Mouse (Mus musculus) liver, postnatal 0 days (tissue): Measurements from ENCODE around the gene Txnrd1. TPM values are rescaled to one million over a fixed set of nuclear protein-coding genes. Genes with fewer than 3 reads are reported as not detected.

Source experiments
- ATAC-seq: fragments of 200-750 bp; cut with Nextera tagmentation; 2 replicates; pipeline ENCODE4 v1.8.0; 2017; ENCODE audit warnings: mild to moderate bottlenecking, moderate library complexity
- DNase-seq: peaks from one replicate; pipeline ENCODE4 v3.0.0-alpha.2; 2016
- H3K27ac ChIP-seq: fragments of 300-500 bp; sonication (generic); 2 replicates; pipeline ENCODE4 v1.5.1; 2014; ENCODE audit warnings: antibody characterized with exemption, moderate library complexity, mild to moderate bottlenecking, low read depth
- H3K27me3 ChIP-seq: fragments of 300-500 bp; sonication (generic); 2 replicates; pipeline ENCODE4 v1.6.1; 2014; ENCODE audit warnings: low read length, control low read depth, mixed read lengths; ENCODE audit not compliant: insufficient read depth
- H3K36me3 ChIP-seq: fragments of 300-500 bp; sonication (generic); replicated peaks from 2 replicates; pipeline ENCODE4 v1.6.1; 2014; ENCODE audit warnings: mild to moderate bottlenecking, control low read depth, low read length, moderate library complexity, mixed read lengths; ENCODE audit not compliant: insufficient read depth
- H3K4me1 ChIP-seq: fragments of 300-500 bp; sonication (generic); 2 replicates; pipeline ENCODE4 v1.6.1; 2014; ENCODE audit warnings: antibody characterized with exemption, mild to moderate bottlenecking, control low read depth; ENCODE audit not compliant: insufficient read depth
- H3K4me2 ChIP-seq: fragments of 300-500 bp; sonication (generic); 2 replicates; pipeline ENCODE4 v1.6.1; 2014; ENCODE audit warnings: low read depth, mild to moderate bottlenecking, low read length, moderate library complexity, mixed read lengths
- H3K4me3 ChIP-seq: fragments of 300-500 bp; sonication (generic); 2 replicates; pipeline ENCODE4 v1.5.1; 2014; ENCODE audit warnings: low read depth, low read length
- H3K9ac ChIP-seq: fragments of 300-500 bp; sonication (generic); replicated peaks from 2 replicates; pipeline ENCODE4 v1.6.1; 2014; ENCODE audit warnings: mild to moderate bottlenecking, moderate library complexity
- H3K9me3 ChIP-seq: fragments of 300-500 bp; sonication (generic); 2 replicates; pipeline ENCODE4 v1.6.1; 2016; ENCODE audit warnings: mild to moderate bottlenecking, control low read depth, low read length, mixed read lengths
- CTCF ChIP-seq: sonication (generic); IDR thresholded peaks from 2 replicates; pipeline ENCODE4 v1.5.1; 2016; ENCODE audit warnings: antibody characterized with exemption, low read depth
- EP300 ChIP-seq: IDR thresholded peaks from 2 replicates; pipeline ENCODE4 v1.6.1; 2016; ENCODE audit warnings: antibody characterized with exemption, low read depth, mild to moderate bottlenecking
- WGBS: fragments of 180-500 bp; shearing (Covaris S2); extraction: QIAGEN DNeasy Blood & Tissue Kit; methylation state at CpG from one replicate; pipeline ENCODE4 v1.1.7; 2014; ENCODE audit not compliant: insufficient replicate concordance; 5-methylcytosine and 5-hydroxymethylcytosine counted together
- polyA plus RNA-seq: library from polyadenylated mRNA; unstranded; fragments of >200 nt; fragmentation: Nextera tagmentation; extraction: Ambion mirVana; gene quantifications from 2 replicates; pipeline ENCODE4 v1.2.1, GENCODE M21; 2015

Gene Txnrd1
- polyA plus RNA-seq, result 26.7 and 28.1 TPM in 2 replicates

DNA sequence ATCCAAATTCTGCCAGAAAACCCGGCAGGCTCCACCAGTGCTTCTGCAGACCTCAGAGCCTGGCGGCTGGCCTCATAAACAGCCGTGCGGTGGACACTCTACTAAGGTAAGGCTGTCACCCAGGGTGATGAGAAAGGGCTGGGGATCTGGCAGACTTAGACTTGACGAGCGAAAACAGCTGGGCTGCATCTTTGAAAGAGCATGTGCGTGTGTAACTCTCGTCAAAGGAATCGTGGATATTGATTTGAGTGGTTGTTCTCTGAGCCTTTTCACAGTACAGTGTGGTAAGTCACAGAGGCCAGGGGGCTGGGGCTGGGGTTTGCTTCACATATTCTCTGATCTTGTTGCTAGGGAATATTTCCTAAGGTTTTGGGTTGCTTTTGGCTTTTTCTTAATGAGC is at the start of gene Txnrd1:
Gene Txnrd1, plus strand, starts transcription at position 26 of the 400 bp plus-strand sequence.
- Histone ChIP-seq H3K27me3 (no peaks in the 10 kb centered on the region), H3K36me3 (no peaks in the 10 kb centered on the region), H3K27ac (no peak within 1 kb of the TSS), H3K9me3 (no peaks in the 10 kb centered on the region), H3K4me2 (no peak within 1 kb of the TSS), H3K9ac (no peak within 1 kb of the TSS), H3K4me3 (no peak within 1 kb of the TSS), H3K4me1 (no peaks in the 10 kb centered on the region)
- ATAC-seq (no peak), DNase-seq (no peak)
- TF ChIP-seq CTCF (no peak), EP300 (no peak)
- WGBS, result 73% methylated on average over 9 of the region's 9 CpGs

DNA sequence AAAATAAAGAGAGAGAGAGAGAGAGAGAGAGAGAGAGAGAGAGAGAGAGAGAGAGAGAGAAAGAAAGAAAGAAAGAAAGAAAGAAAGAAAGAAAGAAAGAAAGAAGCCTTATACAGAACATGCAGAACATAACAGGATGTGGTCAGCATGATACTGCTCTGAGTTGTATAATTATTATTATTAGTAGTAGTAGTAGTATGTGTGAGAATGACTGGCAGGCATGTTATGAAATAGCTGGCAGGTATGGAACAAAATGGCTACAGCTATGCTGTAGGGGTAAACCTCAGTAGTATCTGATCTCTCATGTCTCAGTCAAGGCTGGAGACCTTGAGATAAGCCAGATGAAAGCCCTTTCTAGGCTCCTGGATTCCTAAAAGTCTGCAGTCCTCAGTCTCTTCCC is 44.6 kb upstream of the Txnrd1 start:
- no peak for ATAC-seq
- Histone ChIP-seq H3K36me3 (no peaks in the 10 kb centered on the region), H3K9me3 (peaks cover 3% of the 10 kb centered on the region; the same call in 1 of the 2 replicates), H3K4me1 (no peaks in the 10 kb centered on the region), H3K4me2 (no peak overlapping the region), H3K9ac (no peak overlapping the region), H3K27me3 (no peaks in the 10 kb centered on the region), H3K27ac (no peak overlapping the region), H3K4me3 (no peak overlapping the region)
- no peak for DNase-seq
- no peak for TF ChIP-seq EP300
- no peak for TF ChIP-seq CTCF

DNA sequence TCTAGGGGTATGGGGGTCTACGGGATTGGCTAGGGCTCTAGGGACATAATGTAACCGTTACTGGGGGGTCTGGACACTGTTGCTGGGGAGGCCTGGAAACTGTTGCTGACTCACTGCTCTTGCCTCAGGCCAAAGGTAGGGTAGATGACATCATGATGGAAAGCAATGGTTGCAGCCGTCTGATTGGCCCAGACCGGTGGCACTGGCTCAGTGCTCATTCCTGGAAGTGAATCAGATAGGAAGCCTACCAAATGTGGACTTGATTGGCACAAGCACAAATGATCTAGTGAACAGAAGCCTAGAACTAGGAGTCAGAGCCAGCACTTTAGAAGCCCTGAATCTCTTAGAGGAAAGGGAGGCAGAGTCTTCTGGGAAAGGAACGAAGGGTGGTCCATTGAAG is 43.2 kb upstream of the Txnrd1 start:
- TF ChIP-seq EP300 (no peak), CTCF (no peak)
- Histone ChIP-seq H3K4me1 (peaks cover 8% of the 10 kb centered on the region), H3K9me3 (peaks cover 3% of the 10 kb centered on the region; the same call in 1 of the 2 replicates), H3K27me3 (no peaks in the 10 kb centered on the region), H3K9ac (no peak overlapping the region), H3K36me3 (no peaks in the 10 kb centered on the region), H3K27ac (no peak overlapping the region), H3K4me2 (no peak overlapping the region), H3K4me3 (no peak overlapping the region)
- WGBS, result 83% methylated on average over 5 of the region's 5 CpGs
- ATAC-seq (no peak), DNase-seq (no peak)

DNA sequence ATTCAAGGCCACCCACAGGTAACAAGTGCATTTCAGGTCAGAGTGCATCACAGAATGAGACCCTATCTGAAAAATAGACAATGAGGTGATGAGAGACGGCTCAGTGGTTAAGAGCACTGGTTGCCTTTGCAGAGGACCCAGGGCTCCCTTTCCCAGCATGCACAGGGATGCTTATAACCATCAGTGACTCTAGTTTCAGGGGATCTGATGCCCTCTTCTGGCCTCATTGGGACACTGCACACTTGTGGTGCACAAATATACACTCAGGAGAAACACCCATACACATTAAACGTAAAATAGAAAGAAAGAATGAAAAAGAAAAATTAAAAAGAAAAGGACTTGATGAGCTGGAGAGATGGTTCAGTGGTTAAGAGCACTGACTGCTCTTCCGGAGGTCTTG is 42.0 kb upstream of the Txnrd1 start:
- no peak for ATAC-seq
- H3K36me3 ChIP-seq, result no peaks in the 10 kb centered on the region
- DNase-seq, result no peak
- peaks cover 14% of the 10 kb centered on the region for H3K4me1 ChIP-seq
- no peak overlapping the region for H3K27ac ChIP-seq
- WGBS, result 88% methylated on average over 3 of the region's 3 CpGs
- TF ChIP-seq EP300 (no peak), CTCF (peak; percentile 25; the same call in 1 of the 2 replicates)
- H3K4me3 ChIP-seq, result no peak overlapping the region
- H3K9ac ChIP-seq, result no peak overlapping the region
- peaks cover 3% of the 10 kb centered on the region; the same call in 1 of the 2 replicates for H3K9me3 ChIP-seq
- no peak overlapping the region for H3K4me2 ChIP-seq
- H3K27me3 ChIP-seq, result no peaks in the 10 kb centered on the region

DNA sequence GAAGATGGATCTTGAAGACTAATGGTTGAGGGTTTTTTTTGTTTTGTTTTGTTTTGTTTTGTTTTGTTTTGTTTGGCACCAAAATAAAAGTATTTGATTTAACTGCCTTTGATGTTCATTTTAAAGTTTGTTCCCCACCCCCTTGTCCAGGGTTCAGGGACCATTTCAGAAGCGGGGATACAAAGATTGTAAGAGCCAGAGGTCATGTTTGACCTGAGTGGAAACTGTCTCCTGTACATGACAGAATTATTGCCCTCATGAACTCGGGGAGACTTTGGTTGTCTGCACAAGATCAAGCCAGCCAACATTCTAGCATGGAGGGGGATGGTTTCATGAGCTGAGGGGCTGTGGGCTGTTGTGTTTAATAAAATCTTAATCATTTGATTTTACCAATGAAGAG is 41.4 kb upstream of the Txnrd1 start:
- H3K36me3 ChIP-seq, result no peaks in the 10 kb centered on the region
- H3K4me1 ChIP-seq, result peaks cover 18% of the 10 kb centered on the region
- DNase-seq (no peak), ATAC-seq (no peak)
- no peak overlapping the region for H3K4me2 ChIP-seq
- 44% methylated on average over 2 of the region's 2 CpGs for WGBS
- no peak overlapping the region for H3K27ac ChIP-seq
- H3K9ac ChIP-seq, result no peak overlapping the region
- TF ChIP-seq EP300 (no peak), CTCF (no peak)
- H3K4me3 ChIP-seq, result no peak overlapping the region
- no peaks in the 10 kb centered on the region for H3K27me3 ChIP-seq
- peaks cover 3% of the 10 kb centered on the region; the same call in 1 of the 2 replicates for H3K9me3 ChIP-seq

DNA sequence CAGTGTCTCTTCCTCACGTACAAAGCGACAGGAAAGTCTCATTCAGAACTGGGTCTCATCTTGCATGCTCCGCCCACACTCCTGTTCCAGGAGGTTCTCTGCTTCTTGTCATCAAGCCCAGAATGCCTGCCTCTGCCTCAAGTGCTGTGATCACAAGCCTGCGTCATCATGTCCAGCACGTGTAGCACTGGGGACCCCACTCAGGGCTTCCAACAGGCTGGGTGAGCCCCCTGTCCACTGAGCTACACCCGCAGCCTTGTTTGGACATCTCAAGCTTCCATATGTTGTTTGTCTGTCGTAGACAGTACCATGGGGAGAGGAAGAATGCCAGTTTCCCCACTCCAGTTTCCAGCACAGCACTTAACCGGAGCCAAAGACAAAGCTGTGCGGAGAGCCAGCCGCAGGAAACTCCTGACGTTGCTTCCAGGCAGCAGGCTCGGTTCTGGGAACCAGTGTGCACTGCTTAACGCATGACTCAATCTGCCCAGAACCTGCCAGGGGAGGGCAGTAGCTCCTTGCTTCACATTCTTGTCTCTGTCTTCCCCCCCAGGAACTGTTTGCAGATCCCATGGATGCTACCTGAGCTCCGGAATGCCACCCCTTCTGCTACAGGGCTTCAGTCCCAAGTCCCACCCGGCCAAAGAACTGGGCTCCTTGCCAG is 38.5 kb upstream of the Txnrd1 start:
- Histone ChIP-seq H3K4me1 (peaks cover 18% of the 10 kb centered on the region), H3K27me3 (no peaks in the 10 kb centered on the region), H3K9me3 (peaks cover 3% of the 10 kb centered on the region; the same call in 1 of the 2 replicates), H3K36me3 (no peaks in the 10 kb centered on the region), H3K4me3 (no peak overlapping the region), H3K9ac (no peak overlapping the region), H3K27ac (no peak overlapping the region), H3K4me2 (peak overlapping the region; percentile 58)
- TF ChIP-seq EP300 (no peak), CTCF (peak; percentile 62)
- ATAC-seq (peak; percentile 73), DNase-seq (peak; percentile 59)
- WGBS, result 23% methylated on average over 15 of the region's 15 CpGs

DNA sequence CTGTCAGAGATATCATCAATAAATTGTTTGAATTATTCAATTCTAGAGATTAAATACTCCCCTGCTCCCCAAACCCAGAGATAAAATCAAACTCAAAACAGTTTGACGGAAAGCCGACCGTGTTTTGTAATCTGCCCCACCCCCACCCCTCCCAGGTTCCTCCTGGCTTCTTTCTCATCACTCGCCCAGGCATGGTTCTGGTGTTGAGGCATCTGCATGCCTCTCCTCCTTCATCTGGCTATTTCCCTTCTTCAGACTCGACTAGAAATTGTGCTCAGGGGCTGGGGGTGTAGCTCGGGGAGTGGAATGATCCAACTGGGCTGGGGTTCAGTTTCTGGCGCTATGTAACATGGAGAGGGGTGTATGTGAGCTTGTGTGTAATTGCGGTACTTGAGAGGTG is 38.0 kb upstream of the Txnrd1 start:
- no peak overlapping the region for H3K27ac ChIP-seq
- no peak for ATAC-seq
- no peak for DNase-seq
- peaks cover 18% of the 10 kb centered on the region for H3K4me1 ChIP-seq
- H3K36me3 ChIP-seq, result no peaks in the 10 kb centered on the region
- 26% methylated on average over 8 of the region's 8 CpGs for WGBS
- peak overlapping the region; percentile 58 for H3K4me2 ChIP-seq
- no peak overlapping the region for H3K4me3 ChIP-seq
- H3K9me3 ChIP-seq, result peaks cover 3% of the 10 kb centered on the region; the same call in 1 of the 2 replicates
- TF ChIP-seq EP300 (no peak), CTCF (no peak)
- no peak overlapping the region for H3K9ac ChIP-seq
- no peaks in the 10 kb centered on the region for H3K27me3 ChIP-seq
